In the genomic region with DNA sequence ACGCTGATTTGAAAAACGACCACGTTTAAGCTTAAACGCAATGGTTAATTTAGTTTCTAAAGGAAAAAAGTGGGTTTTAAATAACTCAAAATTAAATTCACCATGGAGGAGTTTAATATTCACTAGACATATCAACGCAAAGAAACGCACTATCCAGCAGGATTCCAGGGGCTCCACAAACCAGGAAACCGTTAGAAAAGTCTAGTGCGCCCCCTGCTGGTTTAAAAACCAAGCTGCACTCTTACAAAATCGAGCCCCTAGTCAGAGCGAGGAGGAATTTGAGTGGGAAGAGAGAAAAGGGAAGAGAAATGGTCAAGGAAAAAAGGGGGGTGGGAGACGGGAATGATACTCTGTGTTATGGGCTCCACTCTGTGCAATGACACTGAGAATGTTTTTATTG, we compare ENCODE assay signal across 9 mouse cellular contexts. TPM values are rescaled to one million over a fixed set of nuclear protein-coding genes. Genes with fewer than 3 reads are reported as not detected.
A peak's percentile ranks its signal among the peaks of the same experiment; 100 is the strongest.
DNase-seq lines count a peak whose midpoint lies in the region; ATAC-seq and TF ChIP-seq lines count a peak whose summit lies in the region.
"Had no signal": no experiment of that assay in that cellular context is flagged by ENCODE, and none has a peak within 500 bp of the region (broad histone marks: within the 10 kb centered on the region; RNA-seq: fewer than 3 reads in every experiment).

No protein-coding gene starts in this region.

- H3K4me3 ChIP-seq in E14TG2a.4 (replicated peaks; ENCODE audit: low read length), result no peak overlapping the region
- no peak overlapping the region for H3K4me3 ChIP-seq in heart, embryonic 12.5 days
- H3K4me3 ChIP-seq in limb, embryonic 13.5 days, result no peak overlapping the region
- H3K4me3 ChIP-seq in midbrain, embryonic 15.5 days, result no peak overlapping the region
- H3K4me3 ChIP-seq: limb, embryonic 12.5 days had no signal

- ATAC-seq in common myeloid progenitor, adult 5-6 weeks (replicated peaks; ENCODE audit: low read depth, poor library complexity, severe bottlenecking), result peak; percentile 52
- ATAC-seq in heart, embryonic 12.5 days (ENCODE audit: insufficient number of reproducible peaks, low FRiP score), result no peak
- ATAC-seq in limb, embryonic 13.5 days (ENCODE audit: low FRiP score, low read depth), result 0 out of 2 replicates have a peak, but pooled peaks have one; percentile 22
- ATAC-seq in midbrain, embryonic 15.5 days (replicated peaks), result peak; percentile 45; the same call in 1 of the 2 replicates

- H3K27me3 ChIP-seq in E14TG2a.4 (ENCODE audit: insufficient read depth, low read length), result no peaks in the 10 kb centered on the region
- no peaks in the 10 kb centered on the region for H3K27me3 ChIP-seq in heart, embryonic 12.5 days (replicated peaks)
- H3K27me3 ChIP-seq in limb, embryonic 13.5 days, result no peaks in the 10 kb centered on the region
- no peaks in the 10 kb centered on the region for H3K27me3 ChIP-seq in midbrain, embryonic 15.5 days (replicated peaks)
- H3K27me3 ChIP-seq: limb, embryonic 12.5 days had no signal

- peaks cover 8% of the 10 kb centered on the region for H3K36me3 ChIP-seq in E14TG2a.4 (ENCODE audit: insufficient read depth, low read length)
- peaks cover 17% of the 10 kb centered on the region for H3K36me3 ChIP-seq in heart, embryonic 12.5 days
- peaks cover 30% of the 10 kb centered on the region for H3K36me3 ChIP-seq in limb, embryonic 13.5 days
- no peaks in the 10 kb centered on the region for H3K36me3 ChIP-seq in midbrain, embryonic 15.5 days (replicated peaks)

- WGBS in heart, embryonic 12.5 days, result 25% methylated on average over 11 of the region's 11 CpGs
- WGBS in limb, embryonic 13.5 days, result 22% methylated on average over 11 of the region's 11 CpGs
- 23% methylated on average over 11 of the region's 11 CpGs for WGBS in midbrain, embryonic 15.5 days

- peaks cover 10% of the 10 kb centered on the region for H3K9me3 ChIP-seq in E14TG2a.4 (ENCODE audit: low read length)
- no peaks in the 10 kb centered on the region for H3K9me3 ChIP-seq in heart, embryonic 12.5 days (replicated peaks)
- H3K9me3 ChIP-seq in limb, embryonic 13.5 days, result no peaks in the 10 kb centered on the region
- H3K9me3 ChIP-seq in midbrain, embryonic 15.5 days, result no peaks in the 10 kb centered on the region

- peak overlapping the region; percentile 37 for H3K4me2 ChIP-seq in heart, embryonic 12.5 days
- no peak overlapping the region; the same call in 1 of the 2 replicates for H3K4me2 ChIP-seq in limb, embryonic 13.5 days (replicated peaks)
- H3K4me2 ChIP-seq in midbrain, embryonic 15.5 days, result peak overlapping the region; percentile 30
- H3K4me2 ChIP-seq: limb, embryonic 12.5 days had no signal

- H3K27ac ChIP-seq in heart, embryonic 12.5 days (ENCODE audit: poor library complexity, severe bottlenecking), result no peak overlapping the region
- no peak overlapping the region for H3K27ac ChIP-seq in limb, embryonic 13.5 days
- H3K27ac ChIP-seq in midbrain, embryonic 15.5 days, result no peak overlapping the region
- H3K27ac ChIP-seq: limb, embryonic 12.5 days had no signal

- H3K9ac ChIP-seq in heart, embryonic 12.5 days, result no peak overlapping the region
- no peak overlapping the region for H3K9ac ChIP-seq in limb, embryonic 13.5 days
- H3K9ac ChIP-seq in midbrain, embryonic 15.5 days, result no peak overlapping the region
- H3K9ac ChIP-seq: limb, embryonic 12.5 days had no signal

- DNase-seq in kidney, adult 9 months, result peak; percentile 54
- DNase-seq in kidney, adult 8-10 months, result no peak
- DNase-seq in frontal cortex, postnatal 25 days (ENCODE audit: low spot score in 2 of 2), result no peak

- TF ChIP-seq CTCF in E14TG2a.4 (conservative IDR thresholded peaks at IDR 0.05; ENCODE audit: low read length), result peak; percentile 79

- peaks cover 57% of the 10 kb centered on the region for H3K4me1 ChIP-seq in E14TG2a.4 (replicated peaks; ENCODE audit: low read depth, low read length)
- peaks cover 10% of the 10 kb centered on the region for H3K4me1 ChIP-seq in heart, embryonic 12.5 days (replicated peaks)
- peaks cover 26% of the 10 kb centered on the region for H3K4me1 ChIP-seq in limb, embryonic 13.5 days
- peaks cover 24% of the 10 kb centered on the region for H3K4me1 ChIP-seq in midbrain, embryonic 15.5 days

RNA-seq across cellular contexts. Expression of a gene that starts 14.0 kb away (rescaled TPM):
- total RNA-seq in common myeloid progenitor, adult 5-6 weeks (2017), result not detected in 2 replicates
- 0.14 and 0.24 TPM in 2 replicates for polyA plus RNA-seq in heart, embryonic 12.5 days (2016; fragmentation: Nextera tagmentation; extraction: Ambion mirVana)
- polyA plus RNA-seq in limb, embryonic 13.5 days (2015; fragmentation: Nextera tagmentation; extraction: Ambion mirVana), result 0.11 and 0.14 TPM in 2 replicates
- polyA plus RNA-seq in midbrain, embryonic 15.5 days (2015; fragmentation: Nextera tagmentation; extraction: Ambion mirVana), result 0.13 TPM in 1 of 2 replicates, not detected in the other
- polyA plus RNA-seq: limb, embryonic 12.5 days had no signal

RNA-seq across cellular contexts. Expression of a gene that starts 21.2 kb away (rescaled TPM):
- total RNA-seq in common myeloid progenitor, adult 5-6 weeks (2017), result 63.2 and 74.7 TPM in 2 replicates
- polyA plus RNA-seq in heart, embryonic 12.5 days (2016; fragmentation: Nextera tagmentation; extraction: Ambion mirVana), result 92.5 and 95.8 TPM in 2 replicates
- 167 and 203 TPM in 2 replicates for polyA plus RNA-seq in limb, embryonic 13.5 days (2015; fragmentation: Nextera tagmentation; extraction: Ambion mirVana)
- 96.7 and 117 TPM in 2 replicates for polyA plus RNA-seq in midbrain, embryonic 15.5 days (2015; fragmentation: Nextera tagmentation; extraction: Ambion mirVana)

RNA-seq across cellular contexts. Expression of a gene that starts 57.9 kb away (rescaled TPM):
- not detected in 2 replicates for total RNA-seq in common myeloid progenitor, adult 5-6 weeks (2017)
- 0.51 and 0.60 TPM in 2 replicates for polyA plus RNA-seq in heart, embryonic 12.5 days (2016; fragmentation: Nextera tagmentation; extraction: Ambion mirVana)
- 1.1 and 1.6 TPM in 2 replicates for polyA plus RNA-seq in limb, embryonic 13.5 days (2015; fragmentation: Nextera tagmentation; extraction: Ambion mirVana)
- polyA plus RNA-seq in midbrain, embryonic 15.5 days (2015; fragmentation: Nextera tagmentation; extraction: Ambion mirVana), result 0.84 and 1.2 TPM in 2 replicates
